Mouse (Mus musculus) cerebellum, adult 2 months (tissue): ENCODE results near the gene Nfic. TPM values are rescaled to one million over a fixed set of nuclear protein-coding genes. Genes with fewer than 3 reads are reported as not detected.

ENCODE experiments used
- DNase-seq, 2 experiments: peaks; one replicate each; pipeline ENCODE4 v3.0.0; 2021
- H3K27ac ChIP-seq: fragments of 200-500 bp; 2 replicates; pipeline ENCODE4 v1.5.1; 2012; ENCODE audit warnings: low read length, control low read depth, inconsistent platforms; ENCODE audit not compliant: insufficient read depth
- H3K27me3 ChIP-seq: fragments of 200-500 bp; 2 replicates; pipeline ENCODE4 v1.6.1; 2012; ENCODE audit warnings: inconsistent platforms, mild to moderate bottlenecking, low read length, moderate library complexity; ENCODE audit not compliant: control insufficient read depth, insufficient read depth
- H3K4me1 ChIP-seq: fragments of 200-500 bp; 2 replicates; pipeline ENCODE4 v1.6.1; 2011; ENCODE audit warnings: low read length; ENCODE audit not compliant: control insufficient read depth, insufficient read depth
- H3K4me3 ChIP-seq: fragments of 200-500 bp; replicated peaks from 2 replicates; pipeline ENCODE3; 2011; ENCODE audit warnings: mild to moderate bottlenecking, low read depth, low read length, control low read depth; ENCODE audit not compliant: insufficient read depth
- CTCF ChIP-seq: fragments of 200-500 bp; IDR thresholded peaks from 2 replicates; pipeline ENCODE4 v1.5.1; 2011; ENCODE audit warnings: low read depth, mild to moderate bottlenecking, control low read depth, low read length, moderate library complexity, borderline replicate concordance; ENCODE audit not compliant: insufficient read depth
- POLR2A ChIP-seq: fragments of 200-500 bp; IDR thresholded peaks from 2 replicates; pipeline ENCODE4 v1.6.1; 2011; ENCODE audit warnings: low read length, control low read depth, borderline replicate concordance; ENCODE audit not compliant: insufficient read depth
- WGBS: fragments of 180-500 bp; shearing (Covaris S2); methylation state at CpG from one replicate; pipeline ENCODE4 v1.1.7; 2018; 5-methylcytosine and 5-hydroxymethylcytosine counted together
- polyA plus RNA-seq: library from polyadenylated mRNA; depleted of rRNA; stranded (reverse); fragments of >200 nt; gene quantifications from 2 replicates; pipeline ENCODE4 v1.2.3, GENCODE M21; 2012

Gene Nfic
- polyA plus RNA-seq, 1 experiment = 103 TPM

DNA sequence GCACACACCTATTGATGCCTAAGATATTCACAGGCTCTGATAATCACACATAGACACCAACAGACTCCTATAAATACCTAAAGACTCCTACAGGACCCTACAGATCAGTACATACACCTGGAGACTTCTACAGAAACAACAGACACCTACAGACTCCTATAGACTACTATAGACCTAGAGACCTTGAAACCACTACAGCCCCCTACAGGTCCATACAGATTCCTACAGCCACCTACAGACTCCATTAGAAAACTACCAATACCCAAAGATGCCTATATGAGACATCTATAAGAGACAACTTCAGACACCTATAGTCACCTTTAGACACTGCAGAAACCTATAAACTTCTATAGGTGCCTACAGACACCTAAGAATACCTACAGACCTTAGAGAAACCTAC, 14.4 kb downstream of the Nfic start:
- H3K4me3 ChIP-seq = no peak overlapping the region
- TF ChIP-seq POLR2A = no peak
- TF ChIP-seq CTCF = no peak
- H3K27ac ChIP-seq = no peak overlapping the region
- H3K27me3 ChIP-seq = no peaks in the 10 kb centered on the region; the same call in 1 of the 2 replicates
- peak in 1 of 2 experiments; percentile 30 for DNase-seq
- peaks cover under 1% of the 10 kb centered on the region; the same call in 1 of the 2 replicates for H3K4me1 ChIP-seq

DNA sequence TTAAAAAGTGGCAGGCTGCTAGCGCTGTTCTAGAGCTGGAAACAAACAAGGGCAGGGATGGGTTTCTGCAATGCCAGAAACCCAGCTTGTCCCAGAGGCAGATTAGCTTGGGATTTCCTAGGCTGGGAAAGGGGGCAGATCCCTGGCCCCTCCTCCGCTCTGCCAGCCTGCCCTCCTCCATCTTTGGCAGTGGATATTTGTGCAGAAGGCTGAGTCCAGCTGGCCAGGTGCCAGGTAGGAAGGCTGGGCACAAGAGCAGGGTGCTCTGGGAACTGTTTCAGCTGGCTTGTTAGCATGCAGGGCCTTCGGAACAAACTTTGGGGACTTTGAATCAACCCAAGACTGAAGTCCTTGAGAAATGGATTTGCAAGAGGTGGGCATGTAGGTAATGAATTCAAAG, 20.0 kb downstream of the Nfic start:
- H3K27ac ChIP-seq = peak overlapping the region; percentile 54
- peak; percentile 85 to 90 for DNase-seq
- WGBS = 2% methylated on average over 3 of the region's 3 CpGs
- TF ChIP-seq CTCF (no peak), POLR2A (no peak)
- H3K4me1 ChIP-seq = peaks cover 41% of the 10 kb centered on the region
- H3K4me3 ChIP-seq = no peak overlapping the region
- H3K27me3 ChIP-seq = no peaks in the 10 kb centered on the region

DNA sequence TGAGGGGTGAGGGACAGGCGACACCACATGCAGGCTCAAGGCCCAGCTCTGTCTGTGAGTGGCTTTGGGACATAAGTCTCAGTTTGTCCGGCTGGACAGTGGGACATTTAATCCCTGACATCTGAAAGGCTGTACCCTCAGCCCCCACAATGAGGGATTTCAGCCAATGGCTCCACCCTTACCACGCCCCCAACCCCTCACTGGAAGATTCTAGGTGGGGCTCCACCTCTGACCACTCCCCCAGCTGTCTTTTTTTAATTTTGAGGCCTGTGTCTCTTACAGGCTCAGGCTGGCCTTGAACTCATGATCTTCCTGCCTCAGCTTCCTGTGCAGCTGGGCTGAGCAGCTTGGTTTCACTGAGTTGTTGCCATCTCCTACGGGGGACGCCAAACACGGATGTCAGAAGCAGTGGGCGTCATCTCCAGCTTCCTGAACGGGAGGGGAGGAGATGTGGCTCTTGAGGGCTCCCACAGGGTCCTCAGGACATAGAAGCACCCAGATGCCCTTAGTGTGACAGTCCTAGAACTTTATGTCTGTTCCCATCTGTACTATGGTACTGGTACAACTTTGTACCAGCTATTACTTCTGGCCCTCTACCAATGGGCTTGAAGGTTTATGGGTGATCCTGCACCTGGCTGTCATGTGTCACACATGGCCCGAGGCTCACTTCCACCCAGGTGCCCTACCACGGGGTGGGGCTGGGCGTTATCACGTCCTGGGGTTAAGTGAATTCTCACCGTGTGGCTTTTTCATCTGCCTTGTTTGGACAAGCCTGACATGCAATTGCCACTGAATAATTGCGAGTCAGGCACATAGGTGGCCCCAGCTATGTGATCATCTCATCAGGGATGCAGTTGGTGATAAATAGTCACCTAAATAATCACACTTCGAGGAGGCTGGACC, 20.8 kb downstream of the Nfic start:
- no peak overlapping the region for H3K4me3 ChIP-seq
- TF ChIP-seq CTCF (no peak), POLR2A (no peak)
- H3K27ac ChIP-seq = peak overlapping the region; percentile 54
- WGBS = 30% methylated on average over 15 of the region's 15 CpGs
- DNase-seq = peak; percentile 33 to 40
- H3K27me3 ChIP-seq = no peaks in the 10 kb centered on the region
- peaks cover 41% of the 10 kb centered on the region for H3K4me1 ChIP-seq

DNA sequence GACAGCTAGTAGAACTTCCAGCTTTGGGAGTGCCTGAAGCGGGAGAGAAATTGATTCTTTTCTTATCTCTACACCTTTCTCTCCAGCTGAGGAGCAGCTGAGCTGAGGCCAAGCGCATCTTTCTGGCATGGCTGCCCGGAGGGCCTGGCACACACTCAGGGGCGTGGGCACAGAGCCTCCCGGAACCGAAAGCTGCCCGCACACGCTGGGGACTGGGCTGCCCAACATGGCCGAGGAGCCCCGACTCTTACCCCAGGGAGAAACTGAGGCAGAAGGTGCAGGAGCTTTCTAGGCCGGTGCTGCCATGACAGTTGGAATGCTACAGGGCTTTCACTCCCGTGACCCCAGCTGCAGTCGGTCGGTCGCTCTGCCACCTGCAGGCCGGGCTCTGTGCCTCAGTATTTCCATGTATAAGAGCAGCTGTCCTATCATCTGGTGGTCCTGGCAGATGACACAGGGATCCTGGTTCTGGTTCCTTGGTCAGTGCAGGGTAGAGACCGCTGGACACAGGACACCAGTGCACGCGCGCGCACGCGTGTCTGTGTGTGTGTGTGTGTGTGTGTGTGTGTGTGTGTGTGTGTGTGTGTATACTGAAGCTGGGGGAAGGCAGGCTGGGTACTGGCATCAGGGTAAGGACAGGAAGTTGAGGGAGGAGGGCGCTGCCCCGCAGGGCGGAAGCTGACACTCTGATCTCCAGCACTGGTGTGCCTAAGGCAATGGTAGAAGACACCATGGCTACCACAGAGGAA, 21.7 kb downstream of the Nfic start:
- 18% methylated on average over 26 of the region's 26 CpGs for WGBS
- Histone ChIP-seq H3K4me3 (peak overlapping the region; percentile 3), H3K27me3 (no peaks in the 10 kb centered on the region), H3K27ac (peak overlapping the region; percentile 8; the same call in 1 of the 2 replicates), H3K4me1 (peaks cover 45% of the 10 kb centered on the region)
- no peak for TF ChIP-seq POLR2A
- no peak for TF ChIP-seq CTCF
- peak; percentile 52 to 56 for DNase-seq

DNA sequence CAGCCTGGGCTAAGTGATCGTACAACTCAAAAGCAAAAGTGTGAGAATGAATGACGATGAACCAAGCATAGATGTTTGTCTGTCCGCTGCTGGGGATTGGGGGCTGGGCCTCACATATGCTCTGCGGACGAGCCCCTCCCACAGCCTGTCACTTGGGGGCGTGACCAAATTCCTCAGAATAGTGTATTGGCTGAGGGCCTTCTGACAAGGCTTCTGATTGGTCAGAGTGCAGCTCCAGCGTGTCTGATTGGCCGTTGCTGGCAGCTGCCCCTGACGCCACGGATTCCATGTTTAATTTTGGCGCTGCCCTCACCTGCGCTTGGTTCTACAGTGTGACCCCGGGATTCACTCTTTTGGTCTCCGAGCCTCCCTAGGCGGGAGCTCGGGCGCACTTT, 22.6 kb downstream of the Nfic start:
- H3K27ac ChIP-seq = peak overlapping the region; percentile 74
- TF ChIP-seq POLR2A (peak; percentile 32; the same call in 1 of the 2 replicates), CTCF (no peak)
- H3K27me3 ChIP-seq = no peaks in the 10 kb centered on the region
- under 1% methylated on average over 17 of the region's 17 CpGs for WGBS
- peak; percentile 93 to 98 for DNase-seq
- H3K4me3 ChIP-seq = peak overlapping the region; percentile 53
- peaks cover 52% of the 10 kb centered on the region for H3K4me1 ChIP-seq

DNA sequence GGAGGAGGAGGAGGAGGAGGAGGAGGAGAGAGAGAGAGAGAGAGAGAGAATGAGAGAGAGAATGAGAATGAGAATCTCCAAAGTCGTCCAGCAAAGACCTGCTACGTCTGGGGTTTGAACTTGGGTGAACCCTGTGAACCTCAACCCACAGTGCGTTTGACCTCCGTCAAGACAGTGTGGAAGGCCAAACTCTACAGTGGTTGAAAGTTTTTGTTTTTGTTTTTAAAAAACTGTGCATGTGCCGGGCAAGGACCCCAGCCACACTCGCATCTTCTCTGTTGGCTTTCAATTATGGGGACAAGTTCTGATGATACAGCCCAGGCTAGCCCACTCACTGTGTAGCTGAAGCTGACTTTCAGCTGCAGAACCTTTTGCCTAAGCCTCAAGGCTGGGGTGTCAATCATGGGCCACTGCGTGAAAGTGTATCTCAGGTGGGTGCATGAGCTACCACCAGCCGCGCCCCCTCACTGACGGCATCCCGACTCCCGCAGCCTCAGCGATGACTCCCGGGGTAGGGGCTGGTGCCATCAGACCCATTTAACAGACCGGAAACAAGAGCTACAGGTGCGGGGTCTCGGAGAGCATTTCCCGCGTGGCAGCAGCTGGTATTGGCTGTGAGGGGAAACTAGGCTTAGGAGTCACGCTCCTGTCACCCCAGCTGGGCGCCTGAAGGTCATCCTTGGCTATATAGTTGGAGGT, 23.1 kb downstream of the Nfic start:
- peak overlapping the region; percentile 16; the same call in 1 of the 2 replicates for H3K27ac ChIP-seq
- H3K4me3 ChIP-seq = peak overlapping the region; percentile 53
- WGBS = 42% methylated on average over 21 of the region's 21 CpGs
- H3K27me3 ChIP-seq = no peaks in the 10 kb centered on the region
- no peak for TF ChIP-seq POLR2A
- no peak for TF ChIP-seq CTCF
- DNase-seq = no peak
- H3K4me1 ChIP-seq = peaks cover 55% of the 10 kb centered on the region

DNA sequence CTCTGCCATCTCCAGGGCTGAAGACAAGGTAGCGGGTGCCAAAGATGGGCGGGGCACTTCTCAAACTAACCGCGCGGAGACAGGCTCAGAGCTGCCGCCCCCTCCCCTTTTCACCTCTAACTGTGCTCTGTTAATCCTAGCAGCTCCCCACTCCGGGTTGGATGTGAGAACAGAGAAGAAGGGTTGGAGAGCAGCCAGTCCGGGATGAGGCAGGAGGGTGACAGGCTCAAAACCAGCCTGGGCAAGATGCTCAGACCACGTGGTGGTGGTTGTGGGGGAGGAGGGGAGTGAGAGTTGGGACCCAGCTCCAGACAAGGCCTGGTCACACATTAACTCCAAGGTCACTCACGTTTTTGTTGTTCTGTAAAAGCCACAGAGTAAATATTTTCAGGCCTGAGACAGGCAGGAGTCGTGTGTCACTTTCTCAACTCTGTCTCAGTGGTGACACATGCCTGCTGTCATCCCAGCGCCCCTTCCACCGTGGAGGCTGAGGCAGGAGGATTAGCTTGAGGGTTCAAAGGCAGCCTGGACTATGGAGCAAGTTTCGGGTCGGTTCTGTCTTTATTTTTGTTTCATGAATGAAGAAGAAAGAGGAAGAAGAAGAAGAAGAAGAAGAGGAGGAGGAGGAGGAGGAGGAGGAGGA, 23.8 kb downstream of the Nfic start:
- H3K27ac ChIP-seq = peak overlapping the region; percentile 72
- TF ChIP-seq POLR2A = no peak
- TF ChIP-seq CTCF = no peak
- 17% methylated on average over 15 of the region's 15 CpGs for WGBS
- DNase-seq = peak in 1 of 2 experiments; percentile 70
- peaks cover 57% of the 10 kb centered on the region for H3K4me1 ChIP-seq
- no peaks in the 10 kb centered on the region for H3K27me3 ChIP-seq
- peak overlapping the region; percentile 83 for H3K4me3 ChIP-seq
